Mouse (Mus musculus) olfactory bulb, adult 2 months (tissue): ENCODE results near the gene Rgl1.

ENCODE experiments used
- CTCF ChIP-seq: fragments of 200-500 bp; IDR thresholded peaks from 2 replicates; pipeline ENCODE4 v1.5.1; 2012; ENCODE audit warnings: low read depth, mild to moderate bottlenecking, low read length, moderate library complexity; ENCODE audit not compliant: insufficient read depth
- POLR2A ChIP-seq: fragments of 200-500 bp; IDR thresholded peaks from 2 replicates; pipeline ENCODE4 v1.6.1; 2012; ENCODE audit warnings: mild to moderate bottlenecking, low read depth, low read length, moderate library complexity; ENCODE audit not compliant: insufficient read depth

GRCm38 (mm10) chr1:152589331-152589935 is 176.7 kb downstream of the Rgl1 start:
- no peak for TF ChIP-seq POLR2A
- no peak for TF ChIP-seq CTCF
